Mouse (Mus musculus) liver, postnatal 0 days (tissue): ENCODE results near the gene Ccdc124. TPM values are rescaled to one million over a fixed set of nuclear protein-coding genes. Genes with fewer than 3 reads are reported as not detected.

ENCODE experiments used
- ATAC-seq: fragments of 200-750 bp; cut with Nextera tagmentation; 2 replicates; pipeline ENCODE4 v1.8.0; 2017; ENCODE audit warnings: mild to moderate bottlenecking, moderate library complexity
- DNase-seq: peaks from one replicate; pipeline ENCODE4 v3.0.0-alpha.2; 2016
- H3K27ac ChIP-seq: fragments of 300-500 bp; sonication (generic); 2 replicates; pipeline ENCODE4 v1.5.1; 2014; ENCODE audit warnings: antibody characterized with exemption, moderate library complexity, mild to moderate bottlenecking, low read depth
- H3K27me3 ChIP-seq: fragments of 300-500 bp; sonication (generic); 2 replicates; pipeline ENCODE4 v1.6.1; 2014; ENCODE audit warnings: low read length, control low read depth, mixed read lengths; ENCODE audit not compliant: insufficient read depth
- H3K36me3 ChIP-seq: fragments of 300-500 bp; sonication (generic); replicated peaks from 2 replicates; pipeline ENCODE4 v1.6.1; 2014; ENCODE audit warnings: mild to moderate bottlenecking, control low read depth, low read length, moderate library complexity, mixed read lengths; ENCODE audit not compliant: insufficient read depth
- H3K4me1 ChIP-seq: fragments of 300-500 bp; sonication (generic); 2 replicates; pipeline ENCODE4 v1.6.1; 2014; ENCODE audit warnings: antibody characterized with exemption, mild to moderate bottlenecking, control low read depth; ENCODE audit not compliant: insufficient read depth
- H3K4me2 ChIP-seq: fragments of 300-500 bp; sonication (generic); 2 replicates; pipeline ENCODE4 v1.6.1; 2014; ENCODE audit warnings: low read depth, mild to moderate bottlenecking, low read length, moderate library complexity, mixed read lengths
- H3K4me3 ChIP-seq: fragments of 300-500 bp; sonication (generic); 2 replicates; pipeline ENCODE4 v1.5.1; 2014; ENCODE audit warnings: low read depth, low read length
- H3K9ac ChIP-seq: fragments of 300-500 bp; sonication (generic); replicated peaks from 2 replicates; pipeline ENCODE4 v1.6.1; 2014; ENCODE audit warnings: mild to moderate bottlenecking, moderate library complexity
- H3K9me3 ChIP-seq: fragments of 300-500 bp; sonication (generic); 2 replicates; pipeline ENCODE4 v1.6.1; 2016; ENCODE audit warnings: mild to moderate bottlenecking, control low read depth, low read length, mixed read lengths
- CTCF ChIP-seq: sonication (generic); IDR thresholded peaks from 2 replicates; pipeline ENCODE4 v1.5.1; 2016; ENCODE audit warnings: antibody characterized with exemption, low read depth
- EP300 ChIP-seq: IDR thresholded peaks from 2 replicates; pipeline ENCODE4 v1.6.1; 2016; ENCODE audit warnings: antibody characterized with exemption, low read depth, mild to moderate bottlenecking
- WGBS: fragments of 180-500 bp; shearing (Covaris S2); extraction: QIAGEN DNeasy Blood & Tissue Kit; methylation state at CpG from one replicate; pipeline ENCODE4 v1.1.7; 2014; ENCODE audit not compliant: insufficient replicate concordance; 5-methylcytosine and 5-hydroxymethylcytosine counted together
- polyA plus RNA-seq: library from polyadenylated mRNA; unstranded; fragments of >200 nt; fragmentation: Nextera tagmentation; extraction: Ambion mirVana; gene quantifications from 2 replicates; pipeline ENCODE4 v1.2.1, GENCODE M21; 2015

Ccdc124 gene
- polyA plus RNA-seq, 1 experiment from 2014 or later, result 37.9 TPM

DNA sequence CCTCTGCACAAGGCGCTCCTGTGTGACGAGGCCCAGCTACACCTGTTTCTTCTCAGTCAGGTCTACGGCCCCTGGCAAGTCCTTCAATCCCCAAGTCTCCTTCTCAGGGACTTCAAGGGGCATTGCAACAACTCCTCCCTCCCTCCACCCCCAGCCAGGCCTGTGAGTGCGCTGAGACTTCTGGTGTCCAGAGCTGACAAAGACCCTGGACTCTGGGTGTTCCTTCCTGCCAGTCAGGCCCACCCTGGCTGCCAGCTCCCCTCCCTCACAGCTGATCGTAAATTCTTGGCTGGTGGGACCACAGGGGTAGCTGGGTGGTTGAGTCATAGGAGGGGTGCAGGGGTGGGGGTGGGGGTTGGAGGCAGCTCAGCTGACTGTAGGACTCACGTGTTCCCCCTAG is 21.9 kb downstream of the Ccdc124 start:
- ATAC-seq, result no peak
- Histone ChIP-seq H3K4me1 (peaks cover 3% of the 10 kb centered on the region), H3K27ac (no peak overlapping the region), H3K4me2 (no peak overlapping the region), H3K9me3 (no peaks in the 10 kb centered on the region), H3K27me3 (peaks cover 10% of the 10 kb centered on the region; the same call in 1 of the 2 replicates), H3K36me3 (no peaks in the 10 kb centered on the region), H3K4me3 (no peak overlapping the region), H3K9ac (no peak overlapping the region)
- 66% methylated on average over 6 of the region's 6 CpGs for WGBS
- DNase-seq, result no peak
- TF ChIP-seq CTCF, result no peak
- no peak for TF ChIP-seq EP300

DNA sequence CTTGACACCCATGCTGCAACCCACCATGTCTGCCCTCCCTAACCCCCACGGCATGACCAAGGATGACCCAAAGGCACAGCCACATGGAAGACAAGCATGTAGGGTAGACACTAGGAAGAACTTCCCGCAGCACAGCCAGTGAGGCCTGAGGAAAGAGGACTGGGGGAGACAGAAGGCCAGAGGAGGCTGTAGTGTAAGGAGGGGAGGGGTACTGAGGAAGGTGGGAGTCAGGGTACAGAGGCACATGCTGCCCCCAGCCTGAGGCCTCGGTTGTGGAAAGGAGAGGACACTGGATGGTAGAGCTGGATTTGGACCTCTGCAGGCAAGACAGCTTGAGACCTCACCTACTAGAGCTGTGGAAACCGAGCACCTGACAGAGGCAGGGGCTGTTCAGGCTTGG is 22.8 kb downstream of the Ccdc124 start:
- no peak overlapping the region for H3K4me3 ChIP-seq
- no peak overlapping the region for H3K4me2 ChIP-seq
- no peak overlapping the region for H3K9ac ChIP-seq
- H3K4me1 ChIP-seq, result no peaks in the 10 kb centered on the region
- DNase-seq, result no peak
- TF ChIP-seq EP300, result no peak
- TF ChIP-seq CTCF, result no peak
- ATAC-seq, result no peak
- no peaks in the 10 kb centered on the region for H3K9me3 ChIP-seq
- 85% methylated on average over 4 of the region's 4 CpGs for WGBS
- peaks cover 13% of the 10 kb centered on the region; the same call in 1 of the 2 replicates for H3K27me3 ChIP-seq
- no peak overlapping the region for H3K27ac ChIP-seq
- no peaks in the 10 kb centered on the region for H3K36me3 ChIP-seq

DNA sequence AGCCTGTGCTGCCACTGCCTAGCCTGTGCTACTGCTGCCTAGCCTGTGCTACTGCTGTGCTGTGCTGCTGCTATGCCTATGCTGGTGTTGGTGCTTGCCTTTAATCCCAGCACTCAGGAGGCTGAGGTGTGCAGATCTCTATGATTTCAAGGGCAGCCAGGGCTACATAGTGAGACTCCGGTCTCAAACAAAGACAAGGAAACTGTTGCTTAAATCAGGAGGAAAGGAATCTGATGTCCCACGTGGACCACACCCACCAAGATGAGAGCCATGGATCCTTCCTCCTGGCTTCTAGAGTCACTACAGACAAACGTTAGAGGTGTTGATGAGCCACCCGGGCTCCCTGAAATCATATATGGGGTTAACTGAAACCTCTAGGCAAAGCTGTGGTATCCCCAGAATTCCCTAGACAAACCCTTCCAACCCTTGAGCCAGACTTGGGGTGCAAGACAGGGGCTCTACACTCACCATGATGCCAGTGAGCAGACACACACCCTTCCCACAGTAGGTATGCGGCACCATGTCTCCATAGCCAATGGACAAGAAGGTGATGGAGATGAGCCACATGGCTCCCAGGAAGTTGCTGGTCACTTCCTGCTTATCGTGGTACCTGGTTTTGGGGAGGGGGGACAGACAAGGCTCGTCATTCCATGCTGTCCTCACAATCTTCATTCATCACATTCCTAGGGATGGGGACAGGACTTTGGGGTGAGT is 23.4 kb downstream of the Ccdc124 start:
- TF ChIP-seq CTCF (no peak), EP300 (no peak)
- Histone ChIP-seq H3K4me3 (no peak overlapping the region), H3K4me1 (no peaks in the 10 kb centered on the region), H3K4me2 (no peak overlapping the region), H3K27ac (no peak overlapping the region), H3K9me3 (no peaks in the 10 kb centered on the region), H3K27me3 (peaks cover 13% of the 10 kb centered on the region; the same call in 1 of the 2 replicates), H3K36me3 (no peaks in the 10 kb centered on the region), H3K9ac (no peak overlapping the region)
- no peak for DNase-seq
- 70% methylated on average over 7 of the region's 7 CpGs for WGBS
- ATAC-seq, result no peak

DNA sequence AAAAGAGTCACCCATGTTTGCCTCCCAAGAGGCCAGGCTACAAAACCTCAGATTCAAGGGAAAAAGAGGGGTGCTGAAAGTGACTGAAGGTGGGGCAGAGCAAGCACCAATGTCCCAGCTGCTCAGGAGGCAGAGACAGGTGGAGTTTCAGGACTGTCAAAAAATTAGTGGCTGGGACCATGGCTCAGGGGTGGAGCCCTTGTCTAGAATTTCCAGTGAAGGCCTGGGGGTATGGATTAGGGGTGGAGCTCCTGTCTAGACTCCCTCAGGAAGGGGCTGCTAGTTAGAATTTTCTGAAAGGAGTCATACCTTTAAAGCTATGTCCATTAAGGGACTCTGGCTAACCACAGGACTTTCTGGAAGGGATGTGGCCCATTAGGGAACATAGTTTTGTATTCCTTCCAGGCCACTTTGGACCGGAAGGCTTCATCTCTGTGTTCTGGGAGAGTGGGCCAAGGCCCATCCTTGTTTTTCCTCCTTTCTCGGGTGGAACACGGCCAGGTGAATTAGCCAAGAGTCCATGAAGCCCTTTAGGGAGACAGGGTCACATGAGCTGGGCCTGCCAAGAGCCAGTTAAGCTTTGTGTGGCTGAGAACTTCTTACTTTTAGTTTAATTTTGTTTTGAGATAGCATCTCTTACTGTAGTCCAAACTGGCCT is 24.3 kb downstream of the Ccdc124 start:
- peaks cover under 1% of the 10 kb centered on the region; the same call in 1 of the 2 replicates for H3K4me1 ChIP-seq
- no peak overlapping the region for H3K9ac ChIP-seq
- no peak overlapping the region for H3K4me2 ChIP-seq
- H3K27ac ChIP-seq, result no peak overlapping the region
- 66% methylated on average over 3 of the region's 3 CpGs for WGBS
- DNase-seq (no peak), ATAC-seq (no peak)
- TF ChIP-seq EP300 (no peak), CTCF (no peak)
- no peaks in the 10 kb centered on the region for H3K9me3 ChIP-seq
- no peak overlapping the region for H3K4me3 ChIP-seq
- H3K36me3 ChIP-seq, result no peaks in the 10 kb centered on the region
- peaks cover 8% of the 10 kb centered on the region; the same call in 1 of the 2 replicates for H3K27me3 ChIP-seq

DNA sequence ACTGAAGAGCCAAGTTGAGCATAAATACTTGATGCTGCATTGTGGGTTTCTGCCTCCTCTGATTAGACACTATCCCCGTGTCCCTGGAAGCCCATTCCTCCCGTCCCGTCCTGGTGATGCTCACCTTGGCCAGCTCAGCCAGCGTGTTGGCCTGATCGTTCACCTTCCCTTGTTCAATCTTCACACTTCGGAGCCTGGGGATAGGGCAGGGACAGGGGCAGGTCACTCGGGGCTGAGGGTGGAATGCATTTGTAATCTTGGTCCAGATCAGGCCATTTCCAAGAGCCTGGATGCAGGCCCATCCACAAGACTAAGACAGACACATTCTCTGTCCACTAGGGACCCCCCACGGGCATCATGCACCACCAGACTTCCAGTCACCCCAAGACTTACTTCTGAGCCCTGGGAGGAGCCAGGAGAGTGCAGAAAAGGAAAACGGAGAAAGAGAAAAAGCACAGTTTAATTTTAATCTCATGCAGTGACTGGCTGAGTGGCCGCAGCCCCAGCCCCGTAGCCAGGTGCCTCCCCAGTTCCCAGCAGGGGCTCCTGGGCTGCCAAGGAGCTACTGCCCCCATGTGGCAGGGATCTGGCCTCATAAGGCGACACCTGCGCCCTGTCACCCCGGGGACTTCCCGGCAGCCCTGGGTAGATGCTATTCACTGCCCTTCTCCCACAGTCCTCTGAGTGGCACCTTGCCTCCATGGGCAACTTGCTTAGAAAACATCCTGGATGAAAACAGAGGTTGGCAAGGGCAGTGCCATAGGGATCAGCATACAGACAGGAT is 27.2 kb downstream of the Ccdc124 start:
- H3K9ac ChIP-seq, result no peak overlapping the region
- no peak overlapping the region for H3K4me2 ChIP-seq
- TF ChIP-seq EP300, result no peak
- TF ChIP-seq CTCF, result peak; percentile 60
- ATAC-seq (no peak), DNase-seq (no peak)
- no peak overlapping the region for H3K4me3 ChIP-seq
- H3K36me3 ChIP-seq, result no peaks in the 10 kb centered on the region
- H3K4me1 ChIP-seq, result peaks cover 16% of the 10 kb centered on the region; the same call in 1 of the 2 replicates
- H3K27ac ChIP-seq, result no peak overlapping the region
- peaks cover 8% of the 10 kb centered on the region; the same call in 1 of the 2 replicates for H3K27me3 ChIP-seq
- WGBS, result 46% methylated on average over 15 of the region's 15 CpGs
- H3K9me3 ChIP-seq, result no peaks in the 10 kb centered on the region

DNA sequence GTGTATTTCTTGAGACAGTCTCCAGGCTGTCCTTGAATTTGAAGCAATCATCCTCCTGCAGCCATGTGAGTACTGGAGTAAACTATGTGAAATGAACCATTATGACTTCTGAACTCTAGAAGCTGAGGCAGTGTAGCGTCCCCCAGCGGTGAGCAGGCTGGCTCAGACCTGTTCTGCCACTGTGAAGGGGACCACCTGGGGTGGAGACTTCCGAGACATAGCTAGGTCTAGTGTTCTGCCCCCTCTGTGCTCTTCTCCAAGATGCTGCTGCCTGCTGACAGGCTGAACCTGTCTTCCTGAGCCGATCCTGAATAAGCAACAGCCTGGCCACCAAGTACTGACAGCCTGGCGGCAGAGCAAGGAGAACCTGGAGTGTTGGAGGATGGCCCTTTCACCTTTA is 28.6 kb downstream of the Ccdc124 start:
- no peak overlapping the region for H3K4me3 ChIP-seq
- DNase-seq (no peak), ATAC-seq (no peak)
- H3K9ac ChIP-seq, result 0 out of 2 replicates have a peak overlapping the region, but pooled peaks have one; percentile 6
- WGBS, result 51% methylated on average over 5 of the region's 5 CpGs
- no peaks in the 10 kb centered on the region for H3K36me3 ChIP-seq
- peaks cover 25% of the 10 kb centered on the region for H3K4me1 ChIP-seq
- H3K27me3 ChIP-seq, result peaks cover 8% of the 10 kb centered on the region; the same call in 1 of the 2 replicates
- TF ChIP-seq CTCF, result 0 out of 2 replicates have a peak, but pooled peaks have one; percentile 5
- no peak for TF ChIP-seq EP300
- H3K4me2 ChIP-seq, result no peak overlapping the region
- 0 out of 2 replicates have a peak overlapping the region, but pooled peaks have one; percentile 94 for H3K27ac ChIP-seq
- no peaks in the 10 kb centered on the region for H3K9me3 ChIP-seq
